Mouse (Mus musculus): Measurements from ENCODE around the gene Prim2.
A peak's percentile ranks its signal among the peaks of the same experiment; 100 is the strongest.

- no peak for TF ChIP-seq POLR2A (IDR thresholded peaks at IDR 0.05; ENCODE audit: insufficient read depth, low read depth, low read length)
- peak; percentile 36 for TF ChIP-seq CTCF (IDR thresholded peaks at IDR 0.05)
- no peak for TF ChIP-seq EP300 (IDR thresholded peaks at IDR 0.05; ENCODE audit: insufficient read depth, low read depth, low read length)
These were observed 595 bp upstream of the Prim2 start for GRCm38 (mm10) chr1:33670164-33670616.

Data from heart, adult 2 months (tissue).